Mouse (Mus musculus) megakaryocyte-erythroid progenitor cell, adult 5-6 weeks (primary cell): ENCODE results near the gene Psrc1. TPM values are rescaled to one million over a fixed set of nuclear protein-coding genes. Genes with fewer than 3 reads are reported as not detected.

Experiments
- ATAC-seq: replicated peaks from 2 replicates; pipeline ENCODE4 v1.8.0; 2016; ENCODE audit warnings: mild to moderate bottlenecking, inconsistent platforms; ENCODE audit not compliant: severe bottlenecking, poor library complexity, low FRiP score, low TSS enrichment
- total RNA-seq, 2 experiments: library from RNA; stranded (forward) in 1 of 2; stranded (reverse) in 1 of 2; fragments of 200-1000, 215-1000 nt in 1 of 2; fragments of >200 nt in 1 of 2; fragmentation: Nextera tagmentation in 1 of 2; gene quantifications; 2 replicates each; pipeline ENCODE4 v1.2.3; 2014 to 2017

Psrc1 gene
- total RNA-seq, 2 experiments from 2014 or later: 24.9 to 34.9 TPM

- no peak for ATAC-seq
These were observed 1.4 kb upstream of the Psrc1 start for GRCm38 (mm10) chr3:108381945-108382875.

GRCm38 (mm10) chr3:108384425-108384824 is 786 bp downstream of the Psrc1 start:
- no peak for ATAC-seq

GRCm38 (mm10) chr3:108386186-108386585 is 2.5 kb downstream of the Psrc1 start:
- ATAC-seq: no peak

- ATAC-seq: peak; percentile 86
These were observed 5.5 kb downstream of the Psrc1 start for GRCm38 (mm10) chr3:108389111-108389545.

GRCm38 (mm10) chr3:108392299-108392698 is 8.7 kb downstream of the Psrc1 start:
- no peak for ATAC-seq

- no peak for ATAC-seq
These were observed 9.2 kb downstream of the Psrc1 start for GRCm38 (mm10) chr3:108392793-108393192.

GRCm38 (mm10) chr3:108398281-108398680 is 14.6 kb downstream of the Psrc1 start:
- no peak for ATAC-seq

- no peak for ATAC-seq
These were observed 16.8 kb downstream of the Psrc1 start for GRCm38 (mm10) chr3:108400442-108400841.

- peak; percentile 94 for ATAC-seq
These were observed 18.3 kb downstream of the Psrc1 start for GRCm38 (mm10) chr3:108401692-108402527.

- no peak for ATAC-seq
These were observed 18.9 kb downstream of the Psrc1 start for GRCm38 (mm10) chr3:108402528-108402920.

- no peak for ATAC-seq
These were observed 22.1 kb downstream of the Psrc1 start for GRCm38 (mm10) chr3:108405536-108406305.

GRCm38 (mm10) chr3:108406306-108406885 is 22.8 kb downstream of the Psrc1 start:
- ATAC-seq: no peak

GRCm38 (mm10) chr3:108408517-108409008 is 24.9 kb downstream of the Psrc1 start:
- ATAC-seq: no peak

GRCm38 (mm10) chr3:108409656-108410358 is 26.2 kb downstream of the Psrc1 start:
- ATAC-seq: no peak

GRCm38 (mm10) chr3:108410359-108410714 is 26.7 kb downstream of the Psrc1 start:
- ATAC-seq: no peak

GRCm38 (mm10) chr3:108411026-108411753 is 27.6 kb downstream of the Psrc1 start:
- no peak for ATAC-seq

GRCm38 (mm10) chr3:108411754-108412121 is 28.1 kb downstream of the Psrc1 start:
- no peak for ATAC-seq
